Mouse (Mus musculus) stomach, embryonic 14.5 days (tissue): ENCODE results near the gene Gm38655. TPM values are rescaled to one million over a fixed set of nuclear protein-coding genes. Genes with fewer than 3 reads are reported as not detected.
"Not testable (repeated sequence)": the region's sequence is repeated elsewhere in the genome, so short reads cannot be mapped to it uniquely, and the experiment has no call there.

Source experiments
- ATAC-seq: fragments of 200-750 bp; cut with Nextera tagmentation; 2 replicates; pipeline ENCODE4 v1.8.0; 2017; ENCODE audit warnings: low read depth, moderate TSS enrichment; ENCODE audit not compliant: insufficient number of reproducible peaks, insufficient read depth, low FRiP score
- H3K27ac ChIP-seq: fragments of 300-500 bp; sonication (generic); 2 replicates; pipeline ENCODE4 v1.5.1; 2014; ENCODE audit warnings: mild to moderate bottlenecking, low read length, moderate library complexity, mixed read lengths
- H3K27me3 ChIP-seq: fragments of 300-500 bp; sonication (generic); 2 replicates; pipeline ENCODE4 v1.6.1; 2014; ENCODE audit warnings: low read length, control low read depth, mixed read lengths; ENCODE audit not compliant: control insufficient read depth, insufficient read depth
- H3K36me3 ChIP-seq: fragments of 300-500 bp; sonication (generic); 2 replicates; pipeline ENCODE4 v1.6.1; 2014; ENCODE audit warnings: mild to moderate bottlenecking, control low read depth, low read length, moderate library complexity, mixed read lengths; ENCODE audit not compliant: control insufficient read depth, insufficient read depth
- H3K4me1 ChIP-seq: fragments of 300-500 bp; sonication (generic); 2 replicates; pipeline ENCODE4 v1.6.1; 2014; ENCODE audit warnings: low read length, control low read depth, mixed read lengths; ENCODE audit not compliant: control insufficient read depth, insufficient read depth
- H3K4me2 ChIP-seq: fragments of 300-500 bp; sonication (generic); replicated peaks from 2 replicates; pipeline ENCODE4 v1.6.1; 2014; ENCODE audit warnings: low read depth, low read length, control low read depth
- H3K4me3 ChIP-seq: fragments of 300-500 bp; sonication (generic); 2 replicates; pipeline ENCODE4 v1.5.1; 2014; ENCODE audit warnings: low read depth, low read length, control low read depth
- H3K9ac ChIP-seq: fragments of 300-500 bp; sonication (generic); replicated peaks from 2 replicates; pipeline ENCODE4 v1.6.1; 2014; ENCODE audit warnings: low read depth, mild to moderate bottlenecking, control low read depth, low read length, moderate library complexity, mixed read lengths
- H3K9me3 ChIP-seq: fragments of 300-500 bp; sonication (generic); 2 replicates; pipeline ENCODE4 v1.6.1; 2016; ENCODE audit warnings: low read depth, low read length, control low read depth; ENCODE audit not compliant: control insufficient read depth
- WGBS: fragments of 180-500 bp; shearing (Covaris S2); extraction: QIAGEN DNeasy Blood & Tissue Kit; methylation state at CpG from one replicate; pipeline ENCODE4 v1.1.7; 2014; 5-methylcytosine and 5-hydroxymethylcytosine counted together
- polyA plus RNA-seq: library from polyadenylated mRNA; unstranded; fragments of >200 nt; fragmentation: Nextera tagmentation; extraction: Ambion mirVana; gene quantifications from 2 replicates; pipeline ENCODE4 v1.2.1, GENCODE M21; 2014

The Gm38655 gene
- polyA plus RNA-seq, 1 experiment from 2014 or later = 3.3 TPM

DNA sequence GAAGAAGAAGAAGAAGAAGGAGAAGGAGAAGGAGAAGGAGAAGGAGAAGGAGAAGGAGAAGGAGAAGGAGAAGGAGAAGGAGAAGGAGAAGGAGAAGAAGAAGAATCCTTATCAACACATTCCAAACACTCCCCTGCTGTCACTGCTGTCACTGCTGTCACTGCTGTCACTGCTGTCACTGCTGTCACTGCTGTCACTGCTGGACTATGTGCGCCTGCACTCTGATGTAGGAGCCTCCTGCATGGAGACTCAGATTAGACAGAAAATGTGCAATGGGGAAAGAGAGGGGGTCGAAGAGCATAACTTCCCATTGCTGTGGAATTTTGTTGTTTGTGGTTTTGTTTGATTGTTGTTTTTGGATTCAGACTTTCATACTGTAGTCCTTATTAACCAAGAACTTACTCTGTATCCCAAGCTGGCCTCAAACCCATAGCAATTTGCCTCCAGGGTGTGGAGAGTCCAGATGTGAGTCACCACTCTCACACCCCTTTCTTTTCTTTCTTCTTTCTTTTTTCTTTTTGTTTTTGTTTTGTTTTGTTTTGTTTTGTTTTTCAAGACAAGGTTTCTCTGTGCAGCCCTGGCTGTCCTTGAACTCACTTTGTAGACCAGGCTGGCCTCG lies 49.7 kb downstream of the Gm38655 start:
- not testable (repeated sequence) for H3K4me1 ChIP-seq, H3K4me3 ChIP-seq, H3K4me2 ChIP-seq, H3K9ac ChIP-seq, ATAC-seq, H3K27me3 ChIP-seq, H3K36me3 ChIP-seq, H3K27ac ChIP-seq, H3K9me3 ChIP-seq
- WGBS = 75% methylated on average over 3 of the region's 3 CpGs

DNA sequence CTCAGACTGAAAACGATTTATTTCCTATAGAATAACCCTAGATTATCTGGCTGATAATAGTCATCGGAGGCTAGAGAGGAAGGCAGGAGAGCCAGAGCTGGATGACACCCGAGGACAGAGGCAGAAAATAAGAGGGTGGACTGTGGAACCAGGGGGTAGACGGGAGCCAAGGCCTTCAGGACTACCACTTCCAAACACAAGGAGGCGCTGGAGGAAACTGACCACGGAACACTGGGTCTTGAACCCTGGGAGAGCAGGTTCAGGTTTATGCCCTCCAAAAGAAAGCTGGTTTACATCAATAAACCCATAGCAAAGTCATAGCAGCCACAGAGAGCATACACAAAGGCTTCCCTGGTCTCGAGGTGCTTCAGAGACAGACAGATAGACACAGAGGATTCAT lies 51.3 kb downstream of the Gm38655 start:
- 23% methylated on average over 7 of the region's 7 CpGs for WGBS
- H3K4me1 ChIP-seq = no peaks in the 10 kb centered on the region
- no peak overlapping the region for H3K4me2 ChIP-seq
- no peaks in the 10 kb centered on the region for H3K27me3 ChIP-seq
- no peak overlapping the region for H3K9ac ChIP-seq
- no peak overlapping the region for H3K4me3 ChIP-seq
- H3K36me3 ChIP-seq = no peaks in the 10 kb centered on the region
- no peak overlapping the region for H3K27ac ChIP-seq
- H3K9me3 ChIP-seq = no peaks in the 10 kb centered on the region
- no peak for ATAC-seq

Other genes starting within 250 kb of the Gm38655 start
- 40.9 and 42.9 TPM in 2 replicates for gene Mapk8ip3, start 238.5 kb downstream of the Gm38655 start, polyA plus RNA-seq
- gene Jpt2, start 214.8 kb downstream of the Gm38655 start, polyA plus RNA-seq = 139 and 150 TPM in 2 replicates
- 9.7 and 11.7 TPM in 2 replicates for gene Cramp1l, start 159.7 kb downstream of the Gm38655 start, polyA plus RNA-seq
- 17.1 and 18.7 TPM in 2 replicates for gene Ift140, start 159.4 kb downstream of the Gm38655 start, polyA plus RNA-seq
- 21.6 TPM in 2 replicates for gene Tmem204, start 91.9 kb downstream of the Gm38655 start, polyA plus RNA-seq
- gene Telo2, start 59.5 kb downstream of the Gm38655 start, polyA plus RNA-seq = 38.2 and 40.5 TPM in 2 replicates
- gene Ptx4, start 54.7 kb downstream of the Gm38655 start, polyA plus RNA-seq = 0.16 and 0.28 TPM in 2 replicates
- gene Clcn7, start 42.1 kb downstream of the Gm38655 start, polyA plus RNA-seq = 19.7 and 20.4 TPM in 2 replicates
- 0.41 and 0.43 TPM in 2 replicates for gene Ccdc154, start 13.0 kb downstream of the Gm38655 start, polyA plus RNA-seq
- gene BC003965, start 9.1 kb upstream of the Gm38655 start, polyA plus RNA-seq = 31.5 and 32.4 TPM in 2 replicates
- 5.7 and 6.8 TPM in 2 replicates for gene Unkl, start 12.9 kb upstream of the Gm38655 start, polyA plus RNA-seq
- gene Gnptg, start 64.7 kb upstream of the Gm38655 start, polyA plus RNA-seq = 44.3 and 44.4 TPM in 2 replicates
- 41.1 and 42.4 TPM in 2 replicates for gene Tsr3, start 64.7 kb upstream of the Gm38655 start, polyA plus RNA-seq
- 2.3 and 3.9 TPM in 2 replicates for gene Baiap3, start 80.9 kb upstream of the Gm38655 start, polyA plus RNA-seq
- 592 and 600 TPM in 2 replicates for gene Ube2i, start 99.2 kb upstream of the Gm38655 start, polyA plus RNA-seq
- 0.33 and 0.35 TPM in 2 replicates for gene Prss34, start 122.9 kb upstream of the Gm38655 start, polyA plus RNA-seq
- not detected in 2 replicates for gene Prss28, start 133.2 kb upstream of the Gm38655 start, polyA plus RNA-seq
- gene Prss29, start 143.2 kb upstream of the Gm38655 start, polyA plus RNA-seq = not detected in 2 replicates
- not detected in 2 replicates for gene Tpsab1, start 170.1 kb upstream of the Gm38655 start, polyA plus RNA-seq
- gene Tpsb2, start 190.8 kb upstream of the Gm38655 start, polyA plus RNA-seq = 1.3 and 1.4 TPM in 2 replicates
- 0.69 and 0.98 TPM in 2 replicates for gene Tpsg1, start 193.8 kb upstream of the Gm38655 start, polyA plus RNA-seq